Mouse (Mus musculus): ENCODE data around the gene Trpc6. TPM values are rescaled to one million over a fixed set of nuclear protein-coding genes. Genes with fewer than 3 reads are reported as not detected.
A peak's percentile ranks its signal among the peaks of the same experiment; 100 is the strongest.

Gene Trpc6
- polyA plus RNA-seq (2015; fragmentation: Nextera tagmentation; extraction: Ambion mirVana): 4.7 and 5.5 TPM in 2 replicates

- peaks cover 2% of the 10 kb centered on the region; the same call in 1 of the 2 replicates for H3K27me3 ChIP-seq (ENCODE audit: control insufficient read depth, insufficient read depth, low read depth, low read length)
- peak within 1 kb of the TSS; percentile 64 for H3K4me2 ChIP-seq (ENCODE audit: low read depth, low read length)
- H3K27ac ChIP-seq (ENCODE audit: low read length): no peak within 1 kb of the TSS
- H3K9ac ChIP-seq (ENCODE audit: low read length): peak within 1 kb of the TSS; percentile 63
- WGBS: under 1% methylated on average over 44 of the region's 44 CpGs
- no peaks in the 10 kb centered on the region for H3K36me3 ChIP-seq (ENCODE audit: control insufficient read depth, insufficient read depth, low read length)
- peaks cover 3% of the 10 kb centered on the region; the same call in 1 of the 2 replicates for H3K4me1 ChIP-seq (replicated peaks; ENCODE audit: control insufficient read depth, insufficient read depth, low read length)
- H3K9me3 ChIP-seq (ENCODE audit: control insufficient read depth, low read length): no peaks in the 10 kb centered on the region
- ATAC-seq (ENCODE audit: low read depth): peak; percentile 94
- peak within 1 kb of the TSS; percentile 47 for H3K4me3 ChIP-seq (ENCODE audit: low read length)
Observed at GRCm38 (mm10) chr9:8544041-8544794, at the start of gene Trpc6. Gene Trpc6 (plus strand): TSS chr9:8544142.

DNA sequence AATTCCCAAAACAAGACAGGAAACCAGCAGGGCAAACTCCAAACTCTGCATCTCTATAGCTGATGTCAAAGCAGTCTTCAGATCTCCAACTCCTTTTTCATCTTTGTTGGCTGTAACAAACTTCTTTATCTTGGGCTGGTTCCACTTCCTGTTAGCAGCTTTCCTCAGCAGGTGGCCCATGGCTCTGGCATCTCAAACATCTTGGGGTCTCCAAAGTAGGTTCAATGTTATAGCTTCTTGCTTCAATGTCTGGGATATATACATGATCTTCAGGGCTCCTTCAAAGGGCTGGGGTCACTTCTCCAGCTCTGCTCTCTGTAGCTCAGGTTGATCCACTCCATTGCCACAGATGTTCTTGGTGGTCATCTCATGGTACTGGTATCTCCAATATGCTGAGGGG lies 23.0 kb upstream of the Trpc6 start:
- H3K27ac ChIP-seq (ENCODE audit: low read length): no peak overlapping the region
- no peaks in the 10 kb centered on the region for H3K27me3 ChIP-seq (ENCODE audit: control insufficient read depth, insufficient read depth, low read depth, low read length)
- no peak for ATAC-seq (ENCODE audit: low read depth)
- H3K9me3 ChIP-seq (ENCODE audit: control insufficient read depth, low read length): no peaks in the 10 kb centered on the region
- no peak overlapping the region for H3K4me2 ChIP-seq (ENCODE audit: low read depth, low read length)
- no peaks in the 10 kb centered on the region for H3K36me3 ChIP-seq (ENCODE audit: control insufficient read depth, insufficient read depth, low read length)
- H3K4me3 ChIP-seq (ENCODE audit: low read length): no peak overlapping the region
- no peaks in the 10 kb centered on the region for H3K4me1 ChIP-seq (replicated peaks; ENCODE audit: control insufficient read depth, insufficient read depth, low read length)
- H3K9ac ChIP-seq (ENCODE audit: low read length): no peak overlapping the region

DNA sequence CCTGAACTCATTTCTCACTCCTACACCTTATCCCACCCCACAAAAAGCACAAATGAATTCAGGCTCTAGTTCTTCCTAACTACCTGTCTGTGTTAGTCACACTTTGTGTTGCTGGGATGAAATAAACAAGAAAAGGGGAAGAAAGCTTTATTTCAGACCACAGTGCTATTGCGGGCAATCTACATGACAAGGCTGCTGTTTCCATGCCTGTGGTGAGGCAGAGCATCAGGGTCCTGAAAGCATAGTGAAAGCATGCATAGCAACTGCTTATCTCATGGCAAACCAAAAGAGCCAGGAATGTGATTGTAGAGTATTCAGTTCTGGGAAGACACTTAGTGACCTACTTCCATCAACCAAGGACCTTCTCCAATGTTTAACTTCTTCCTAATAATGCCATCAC lies 10.3 kb upstream of the Trpc6 start:
- H3K4me1 ChIP-seq (replicated peaks; ENCODE audit: control insufficient read depth, insufficient read depth, low read length): no peaks in the 10 kb centered on the region
- no peak for ATAC-seq (ENCODE audit: low read depth)
- no peak overlapping the region for H3K9ac ChIP-seq (ENCODE audit: low read length)
- no peaks in the 10 kb centered on the region for H3K36me3 ChIP-seq (ENCODE audit: control insufficient read depth, insufficient read depth, low read length)
- no peaks in the 10 kb centered on the region for H3K9me3 ChIP-seq (ENCODE audit: control insufficient read depth, low read length)
- no peak overlapping the region for H3K4me3 ChIP-seq (ENCODE audit: low read length)
- H3K4me2 ChIP-seq (ENCODE audit: low read depth, low read length): no peak overlapping the region
- no peak overlapping the region for H3K27ac ChIP-seq (ENCODE audit: low read length)
- 88% methylated on average over 1 of the region's 1 CpGs for WGBS
- H3K27me3 ChIP-seq (ENCODE audit: control insufficient read depth, insufficient read depth, low read depth, low read length): no peaks in the 10 kb centered on the region

GRCm38 (mm10) chr9:8545236-8545635 lies 1.3 kb downstream of the Trpc6 start:
- Histone ChIP-seq H3K4me2 (ENCODE audit: low read depth, low read length) (no peak overlapping the region), H3K4me1 (replicated peaks; ENCODE audit: control insufficient read depth, insufficient read depth, low read length) (peaks cover 3% of the 10 kb centered on the region; the same call in 1 of the 2 replicates), H3K9ac (ENCODE audit: low read length) (no peak overlapping the region), H3K9me3 (ENCODE audit: control insufficient read depth, low read length) (no peaks in the 10 kb centered on the region), H3K36me3 (ENCODE audit: control insufficient read depth, insufficient read depth, low read length) (no peaks in the 10 kb centered on the region), H3K27me3 (ENCODE audit: control insufficient read depth, insufficient read depth, low read depth, low read length) (peaks cover 2% of the 10 kb centered on the region; the same call in 1 of the 2 replicates), H3K4me3 (ENCODE audit: low read length) (peak overlapping the region; percentile 47), H3K27ac (ENCODE audit: low read length) (no peak overlapping the region)
- WGBS: 56% methylated on average over 2 of the region's 2 CpGs
- no peak for ATAC-seq (ENCODE audit: low read depth)

GRCm38 (mm10) chr9:8558574-8558973 lies 14.6 kb downstream of the Trpc6 start:
- 41% methylated on average over 1 of the region's 1 CpGs for WGBS
- Histone ChIP-seq H3K9ac (ENCODE audit: low read length) (no peak overlapping the region), H3K4me1 (replicated peaks; ENCODE audit: control insufficient read depth, insufficient read depth, low read length) (no peaks in the 10 kb centered on the region), H3K4me2 (ENCODE audit: low read depth, low read length) (no peak overlapping the region), H3K4me3 (ENCODE audit: low read length) (no peak overlapping the region), H3K27ac (ENCODE audit: low read length) (no peak overlapping the region), H3K9me3 (ENCODE audit: control insufficient read depth, low read length) (no peaks in the 10 kb centered on the region), H3K27me3 (ENCODE audit: control insufficient read depth, insufficient read depth, low read depth, low read length) (no peaks in the 10 kb centered on the region), H3K36me3 (ENCODE audit: control insufficient read depth, insufficient read depth, low read length) (no peaks in the 10 kb centered on the region)
- peak; percentile 43 for ATAC-seq (ENCODE audit: low read depth)

DNA sequence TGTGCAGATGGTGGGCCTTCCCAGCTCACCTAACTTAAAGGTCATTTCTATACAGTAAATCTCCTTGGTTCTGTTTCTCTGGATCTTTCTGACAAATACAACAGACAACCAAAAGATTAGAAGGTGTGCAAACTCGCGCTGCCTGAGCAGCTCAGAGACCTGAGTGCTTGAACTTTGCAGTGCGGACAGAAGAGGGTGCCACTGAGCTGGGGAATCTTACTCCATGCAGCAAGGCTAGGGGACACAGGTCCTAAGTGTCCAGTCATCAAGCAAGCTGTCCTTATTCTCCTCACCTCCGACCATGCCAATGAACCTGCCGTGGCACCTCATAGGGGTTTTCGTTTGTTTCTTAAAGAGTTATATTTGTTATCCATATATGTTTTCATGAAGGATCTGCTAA lies 48.7 kb downstream of the Trpc6 start:
- H3K4me3 ChIP-seq (ENCODE audit: low read length): no peak overlapping the region
- H3K27ac ChIP-seq (ENCODE audit: low read length): no peak overlapping the region
- no peak overlapping the region for H3K9ac ChIP-seq (ENCODE audit: low read length)
- WGBS: 43% methylated on average over 6 of the region's 6 CpGs
- no peak overlapping the region for H3K4me2 ChIP-seq (ENCODE audit: low read depth, low read length)
- no peaks in the 10 kb centered on the region for H3K9me3 ChIP-seq (ENCODE audit: control insufficient read depth, low read length)
- no peaks in the 10 kb centered on the region for H3K36me3 ChIP-seq (ENCODE audit: control insufficient read depth, insufficient read depth, low read length)
- H3K4me1 ChIP-seq (replicated peaks; ENCODE audit: control insufficient read depth, insufficient read depth, low read length): no peaks in the 10 kb centered on the region
- no peaks in the 10 kb centered on the region for H3K27me3 ChIP-seq (ENCODE audit: control insufficient read depth, insufficient read depth, low read depth, low read length)
- ATAC-seq (ENCODE audit: low read depth): no peak

DNA sequence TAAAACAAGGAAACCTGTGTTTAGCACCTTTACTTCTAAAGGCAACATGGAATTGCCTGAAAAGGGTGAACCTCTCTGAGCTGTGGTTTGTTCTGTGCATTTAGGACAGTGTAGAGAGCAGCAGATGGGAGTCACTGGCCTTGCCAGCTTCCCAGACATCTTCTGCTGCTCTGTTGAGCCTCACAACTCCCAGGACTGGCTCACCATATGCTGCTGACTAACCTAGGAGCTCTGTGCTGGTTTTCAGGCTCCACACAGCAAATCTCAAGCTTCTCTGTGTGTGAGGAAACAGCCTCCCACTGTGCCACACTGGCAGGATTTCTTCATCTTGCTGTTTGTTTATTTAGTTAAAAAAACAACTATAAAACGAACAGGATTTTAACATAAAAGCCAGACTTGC lies 53.1 kb downstream of the Trpc6 start:
- Histone ChIP-seq H3K27ac (ENCODE audit: low read length) (no peak overlapping the region), H3K9ac (ENCODE audit: low read length) (no peak overlapping the region)
- no peak for ATAC-seq (ENCODE audit: low read depth)

DNA sequence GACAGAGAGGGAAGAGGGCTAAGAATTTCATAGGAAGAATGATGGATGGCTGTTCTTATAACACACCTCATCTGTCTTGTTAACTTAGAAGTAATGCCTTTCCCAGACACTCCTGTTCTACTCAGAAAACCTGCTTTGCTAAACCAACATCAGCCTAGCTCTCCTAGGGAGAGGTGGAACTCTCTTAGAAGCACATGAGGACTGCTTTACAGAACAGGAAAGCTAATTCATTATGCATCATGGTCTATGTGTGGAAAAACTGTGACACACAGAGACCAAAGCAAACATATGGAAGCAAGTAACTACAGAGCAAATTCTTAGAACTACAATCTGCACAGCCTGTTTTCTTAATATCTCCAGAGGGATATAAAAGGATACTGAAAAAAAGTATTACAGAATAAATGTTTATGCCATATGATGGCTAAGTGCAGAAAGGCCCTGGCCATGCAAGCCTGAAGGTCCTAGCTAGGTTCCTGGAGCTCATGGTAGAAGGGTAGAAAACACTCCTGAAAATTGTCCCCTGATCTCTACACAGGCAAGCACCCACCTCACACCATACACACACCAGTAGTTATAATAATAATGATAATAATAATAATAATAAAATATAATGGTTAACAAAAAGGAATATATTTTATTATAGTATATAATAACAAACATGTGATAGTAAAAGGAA lies 63.0 kb downstream of the Trpc6 start:
- Histone ChIP-seq H3K27me3 (ENCODE audit: control insufficient read depth, insufficient read depth, low read depth, low read length) (no peaks in the 10 kb centered on the region), H3K4me2 (ENCODE audit: low read depth, low read length) (no peak overlapping the region), H3K9me3 (ENCODE audit: control insufficient read depth, low read length) (no peaks in the 10 kb centered on the region), H3K36me3 (ENCODE audit: control insufficient read depth, insufficient read depth, low read length) (no peaks in the 10 kb centered on the region), H3K4me1 (replicated peaks; ENCODE audit: control insufficient read depth, insufficient read depth, low read length) (no peaks in the 10 kb centered on the region), H3K27ac (ENCODE audit: low read length) (no peak overlapping the region), H3K9ac (ENCODE audit: low read length) (no peak overlapping the region), H3K4me3 (ENCODE audit: low read length) (no peak overlapping the region)
- ATAC-seq (ENCODE audit: low read depth): no peak

More for the DNA sequence above, 53.1 kb downstream of the Trpc6 start:
- no peaks in the 10 kb centered on the region for H3K4me1 ChIP-seq (replicated peaks; ENCODE audit: control insufficient read depth, insufficient read depth, low read length)
- WGBS: 11% methylated on average over 1 of the region's 1 CpGs
- H3K27me3 ChIP-seq (ENCODE audit: control insufficient read depth, insufficient read depth, low read depth, low read length): no peaks in the 10 kb centered on the region
- no peak overlapping the region for H3K4me3 ChIP-seq (ENCODE audit: low read length)
- H3K36me3 ChIP-seq (ENCODE audit: control insufficient read depth, insufficient read depth, low read length): no peaks in the 10 kb centered on the region
- no peak overlapping the region for H3K4me2 ChIP-seq (ENCODE audit: low read depth, low read length)
- H3K9me3 ChIP-seq (ENCODE audit: control insufficient read depth, low read length): no peaks in the 10 kb centered on the region

DNA sequence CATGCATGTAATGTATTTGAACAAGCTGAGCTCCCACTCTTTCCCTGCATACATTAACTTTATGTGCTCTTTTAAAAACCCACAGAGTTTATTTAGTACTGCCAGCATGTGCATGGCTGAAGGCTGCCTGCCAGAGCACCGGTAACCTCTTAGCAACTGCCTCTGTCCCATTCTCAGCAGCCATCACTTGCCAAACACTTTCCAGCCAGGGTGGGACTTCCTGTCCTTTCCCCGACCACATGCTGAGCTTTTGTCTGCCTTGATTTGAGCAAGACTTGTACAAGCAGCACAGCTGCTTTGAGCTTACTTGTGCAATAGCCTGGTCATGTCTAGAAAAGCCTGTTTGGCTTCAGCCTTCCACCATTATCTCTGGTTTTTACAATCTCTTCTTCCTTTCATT lies 90.4 kb downstream of the Trpc6 start:
- Histone ChIP-seq H3K9ac (ENCODE audit: low read length) (no peak overlapping the region), H3K4me2 (ENCODE audit: low read depth, low read length) (no peak overlapping the region), H3K27ac (ENCODE audit: low read length) (no peak overlapping the region), H3K4me1 (replicated peaks; ENCODE audit: control insufficient read depth, insufficient read depth, low read length) (no peaks in the 10 kb centered on the region), H3K27me3 (ENCODE audit: control insufficient read depth, insufficient read depth, low read depth, low read length) (no peaks in the 10 kb centered on the region), H3K9me3 (ENCODE audit: control insufficient read depth, low read length) (no peaks in the 10 kb centered on the region; the same call in 1 of the 2 replicates), H3K4me3 (ENCODE audit: low read length) (no peak overlapping the region), H3K36me3 (ENCODE audit: control insufficient read depth, insufficient read depth, low read length) (no peaks in the 10 kb centered on the region)
- ATAC-seq (ENCODE audit: low read depth): no peak
- WGBS: 25% methylated on average over 2 of the region's 2 CpGs

All from lung, embryonic 16.5 days (tissue).